ENCODE assay signal across 8 mouse cellular contexts in the genomic region with DNA sequence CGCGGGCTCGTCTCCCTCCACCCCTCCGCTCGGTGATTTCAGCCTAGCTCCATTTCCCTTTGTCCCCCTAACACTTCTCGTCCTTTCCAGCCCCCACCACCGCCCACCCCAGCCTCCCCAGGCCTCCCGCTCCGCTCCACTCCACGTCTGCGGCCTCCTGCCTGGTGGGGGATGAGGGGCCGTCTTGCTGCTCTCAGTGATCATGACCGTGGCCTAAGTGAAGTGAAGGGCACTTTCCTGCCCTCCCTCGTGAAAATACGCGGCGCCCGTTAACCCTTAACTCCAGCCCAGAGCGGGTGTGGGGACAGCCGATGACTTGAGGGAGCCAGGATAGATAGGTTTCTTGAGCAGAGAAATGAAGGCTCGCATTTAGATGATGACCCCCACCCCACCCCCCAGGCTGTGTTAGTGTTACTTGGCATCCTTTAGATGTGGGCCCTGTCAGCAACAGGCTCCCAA. TPM values are rescaled to one million over a fixed set of nuclear protein-coding genes. Genes with fewer than 3 reads are reported as not detected.
DNase-seq lines count a peak whose midpoint lies in the region; ATAC-seq and TF ChIP-seq lines count a peak whose summit lies in the region.

No protein-coding gene starts in this region.

- TF ChIP-seq CTCF in cortical plate, adult 2 months (IDR thresholded peaks at IDR 0.05; ENCODE audit: extremely low read depth, insufficient read depth, low read length), result no peak

- H3K4me3 ChIP-seq in ES-E14 (ENCODE audit: insufficient read depth in 1 of 2, low read depth in 1 of 2, low read length in 2 of 2, poor library complexity in 1 of 2, severe bottlenecking in 1 of 2), result peak overlapping the region; percentile 91 to 98
- peak overlapping the region; percentile 42 for H3K4me3 ChIP-seq in cortical plate, adult 2 months (ENCODE audit: insufficient read depth, low read length)
- peak overlapping the region; percentile 95 to 96 for H3K4me3 ChIP-seq in heart, embryonic 14.5 days (ENCODE audit: control insufficient read depth in 1 of 2, insufficient read depth in 1 of 2, low read depth in 1 of 2, low read length in 2 of 2)
- H3K4me3 ChIP-seq in megakaryocyte, embryonic 14.5 days (replicated peaks), result peak overlapping the region; percentile 98

- DNase-seq in 3134 (ENCODE audit: extremely low read depth, insufficient read length, low spot score) (peak; percentile 55), ES-E14 (ENCODE audit: low read depth, low spot score) (no peak), MN1 (ENCODE audit: low spot score) (no peak)
- DNase-seq in kidney, postnatal 10 days, result peak; percentile 60
- peak; percentile 20 for DNase-seq in thymus, postnatal 0 days (ENCODE audit: low spot score)

- peak overlapping the region; percentile 61; the same call in 1 of the 2 replicates for H3K27ac ChIP-seq in ES-E14 (ENCODE audit: insufficient read depth, low read depth, low read length, poor library complexity, severe bottlenecking)
- peak overlapping the region; percentile 86 for H3K27ac ChIP-seq in cortical plate, adult 2 months (ENCODE audit: insufficient read depth, low read length)
- peak overlapping the region; percentile 98 for H3K27ac ChIP-seq in heart, embryonic 14.5 days (replicated peaks in 1 of 2; ENCODE audit: control insufficient read depth in 1 of 2, insufficient read depth in 1 of 2, low read depth in 2 of 2, low read length in 2 of 2)

- TF ChIP-seq POLR2A in cortical plate, adult 2 months (IDR thresholded peaks at IDR 0.05; ENCODE audit: extremely low read depth, insufficient read depth, low read length), result no peak

- H3K36me3 ChIP-seq in ES-E14 (ENCODE audit: control insufficient read depth, insufficient read depth, low read length, poor library complexity, severe bottlenecking), result peaks cover 3% of the 10 kb centered on the region
- H3K36me3 ChIP-seq in heart, embryonic 14.5 days (ENCODE audit: control insufficient read depth, insufficient read depth, low read length), result peaks cover 34% of the 10 kb centered on the region
- H3K36me3 ChIP-seq in megakaryocyte, embryonic 14.5 days (replicated peaks; ENCODE audit: low read length), result peaks cover 44% of the 10 kb centered on the region

- H3K9ac ChIP-seq in ES-E14 (ENCODE audit: insufficient read depth, low read depth, low read length, poor library complexity, severe bottlenecking), result peak overlapping the region; percentile 90
- H3K9ac ChIP-seq in heart, embryonic 14.5 days (ENCODE audit: low read length), result peak overlapping the region; percentile 99

- no peaks in the 10 kb centered on the region for H3K9me3 ChIP-seq in ES-E14 (ENCODE audit: control insufficient read depth, insufficient read depth, low read depth, low read length)
- no peaks in the 10 kb centered on the region for H3K9me3 ChIP-seq in heart, embryonic 14.5 days (ENCODE audit: control insufficient read depth, low read length)
- no peaks in the 10 kb centered on the region for H3K9me3 ChIP-seq in megakaryocyte, embryonic 14.5 days

- ATAC-seq in heart, embryonic 14.5 days (ENCODE audit: insufficient number of reproducible peaks, insufficient read depth, low FRiP score, low read depth), result no peak

- H3K4me1 ChIP-seq in ES-E14 (ENCODE audit: control insufficient read depth in 2 of 2, insufficient read depth in 2 of 2, low read length in 2 of 2, poor library complexity in 1 of 2), result peaks cover 0 to 1% of the 10 kb centered on the region in 2 experiments; a peak in 1 of 4 replicates
- H3K4me1 ChIP-seq in cortical plate, adult 2 months (ENCODE audit: control insufficient read depth, insufficient read depth, low read length), result peaks cover 11% of the 10 kb centered on the region
- peaks cover 23 to 59% of the 10 kb centered on the region in 2 experiments for H3K4me1 ChIP-seq in heart, embryonic 14.5 days (ENCODE audit: control insufficient read depth in 2 of 2, insufficient read depth in 2 of 2, low read length in 2 of 2)
- peaks cover 67% of the 10 kb centered on the region for H3K4me1 ChIP-seq in megakaryocyte, embryonic 14.5 days

- H3K27me3 ChIP-seq in heart, embryonic 14.5 days (ENCODE audit: control insufficient read depth, insufficient read depth, low read length), result no peaks in the 10 kb centered on the region
- H3K27me3 ChIP-seq in megakaryocyte, embryonic 14.5 days (replicated peaks), result no peaks in the 10 kb centered on the region

- in situ Hi-C loops in ES-E14 (cut with MboI; ENCODE audit: low sequenced_read_pairs in 2 of 2, unreplicated experiment in 2 of 2), result no loop called here

- WGBS in heart, embryonic 14.5 days, result under 1% methylated on average over 21 of the region's 21 CpGs

- H3K4me2 ChIP-seq in heart, embryonic 14.5 days (ENCODE audit: low read length), result peak overlapping the region; percentile 94

TF ChIP-seq in ES-E14, 5 proteins besides CTCF, POLR2A, EP300 and RAD21:
- TF ChIP-seq CHD2 (IDR thresholded peaks at IDR 0.05; ENCODE audit: low read depth, low read length) (no peak), ZNF384 (IDR thresholded peaks at IDR 0.05; ENCODE audit: low read depth, low read length) (no peak), MAFK (IDR thresholded peaks at IDR 0.05; ENCODE audit: insufficient read depth, low read depth, low read length) (no peak), HCFC1 (IDR thresholded peaks at IDR 0.05; ENCODE audit: borderline replicate concordance, insufficient read depth, low read length) (no peak), ZC3H11A (IDR thresholded peaks at IDR 0.05; ENCODE audit: borderline replicate concordance, low read depth, low read length) (no peak)

RNA-seq across cellular contexts. Expression of a gene that starts 2.4 kb away (rescaled TPM):
- total RNA-seq in ES-E14 (2012; rRNA removed), result 26.8 and 46.0 TPM in 2 replicates
- 415 and 426 TPM in 2 replicates for polyA plus RNA-seq in cortical plate, adult 2 months (2012; rRNA removed)
- 492 and 510 TPM in 2 replicates for polyA plus RNA-seq in heart, embryonic 14.5 days (2014; fragmentation: Nextera tagmentation; extraction: Ambion mirVana)
- 69.4 and 141 TPM in 2 replicates for polyA plus RNA-seq in megakaryocyte, embryonic 14.5 days (2012; ENCODE audit: insufficient read depth, low replicate concordance)
- polyA plus RNA-seq in thymus, postnatal 0 days (2015; fragmentation: Nextera tagmentation; extraction: Ambion mirVana), result 353 and 361 TPM in 2 replicates

RNA-seq across cellular contexts. Expression of a gene that starts 39.8 kb away (rescaled TPM):
- 4.8 and 6.6 TPM in 2 replicates for total RNA-seq in ES-E14 (2012; rRNA removed)
- polyA plus RNA-seq in cortical plate, adult 2 months (2012; rRNA removed), result 19.6 and 20.2 TPM in 2 replicates
- polyA plus RNA-seq in heart, embryonic 14.5 days (2014; fragmentation: Nextera tagmentation; extraction: Ambion mirVana), result 31.5 and 32.3 TPM in 2 replicates
- 21.3 and 44.1 TPM in 2 replicates for polyA plus RNA-seq in megakaryocyte, embryonic 14.5 days (2012; ENCODE audit: insufficient read depth, low replicate concordance)
- 12.3 and 14.4 TPM in 2 replicates for polyA plus RNA-seq in thymus, postnatal 0 days (2015; fragmentation: Nextera tagmentation; extraction: Ambion mirVana)

Comparison
In these comparisons a context has a peak if more than half of its experiments do, and no peak if none do; other contexts are left out.
1. DNase-seq: peak in 3134 (single experiment), kidney, postnatal 10 days (single experiment) and thymus, postnatal 0 days (single experiment); none in ES-E14 (single experiment) and MN1 (single experiment).
2. H3K4me3 ChIP-seq: peak in every context shown above with its lines; median percentile 98 in megakaryocyte, embryonic 14.5 days; 96 in heart, embryonic 14.5 days; 94 in ES-E14; 42 in cortical plate, adult 2 months.
3. Peak in every context shown above with its lines, with median percentiles within 50 percentile points of each other: H3K27ac ChIP-seq.